Mouse (Mus musculus) adrenal gland, adult (tissue): ENCODE measurements at regions not wholly inside any gene's neighbourhood (a gene's known extent, or its start where the extent isn't known, plus 50 kb on each side); places are given as distances from the start of the nearest gene placed in this dataset.
"Not testable (repeated sequence)": the region's sequence is repeated elsewhere in the genome, so short reads cannot be mapped to it uniquely, and the experiment has no call there.

Source experiments
- DNase-seq, 2 experiments: peaks; one replicate each; pipeline ENCODE4 v3.0.0; 2022 to 2023; ENCODE audit warnings: low spot score in 1 of 2; ENCODE audit not compliant: inconsistent age in 2 of 2

GRCm38 (mm10) chr7:15279397-15279796, 109.1 kb upstream of the Obox2 start:
- not testable (repeated sequence) for DNase-seq

GRCm38 (mm10) chr7:15280121-15280520, 108.4 kb upstream of the Obox2 start:
- DNase-seq = peak in 1 of 2 experiments; percentile 16

DNA sequence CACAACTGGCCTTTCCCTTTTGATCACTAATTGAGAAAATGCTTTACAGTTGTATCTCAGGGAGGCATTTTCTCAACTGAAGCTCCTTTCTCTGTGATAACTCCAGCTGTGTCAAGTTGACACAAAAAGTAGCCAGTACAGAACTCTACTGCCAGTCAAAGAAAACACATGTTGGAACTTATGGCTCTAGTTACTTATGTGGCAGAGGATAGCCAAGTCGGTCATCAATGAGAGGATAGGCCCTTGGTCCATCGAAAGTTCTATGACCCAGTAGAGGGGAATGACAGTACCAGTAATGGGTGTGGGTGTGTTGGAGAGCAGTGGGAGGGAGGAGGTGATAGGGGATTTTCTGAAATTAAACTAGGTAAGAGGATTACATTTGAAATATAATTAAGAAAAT, 100.7 kb upstream of the Obox2 start:
- not testable (repeated sequence) for DNase-seq

- DNase-seq = not testable (repeated sequence)
Observed at GRCm38 (mm10) chr7:15329511-15329910, 59.0 kb upstream of the Obox2 start.
